Mouse (Mus musculus) urinary bladder, postnatal 10 days (tissue): ENCODE results near the gene Abcc5.
"Not testable (repeated sequence)": the region's sequence is repeated elsewhere in the genome, so short reads cannot be mapped to it uniquely, and the experiment has no call there.

Experiments used
- DNase-seq: peaks from one replicate; pipeline ENCODE4 v3.0.0; 2022; ENCODE audit warnings: low spot score

Abcc5 gene

DNA sequence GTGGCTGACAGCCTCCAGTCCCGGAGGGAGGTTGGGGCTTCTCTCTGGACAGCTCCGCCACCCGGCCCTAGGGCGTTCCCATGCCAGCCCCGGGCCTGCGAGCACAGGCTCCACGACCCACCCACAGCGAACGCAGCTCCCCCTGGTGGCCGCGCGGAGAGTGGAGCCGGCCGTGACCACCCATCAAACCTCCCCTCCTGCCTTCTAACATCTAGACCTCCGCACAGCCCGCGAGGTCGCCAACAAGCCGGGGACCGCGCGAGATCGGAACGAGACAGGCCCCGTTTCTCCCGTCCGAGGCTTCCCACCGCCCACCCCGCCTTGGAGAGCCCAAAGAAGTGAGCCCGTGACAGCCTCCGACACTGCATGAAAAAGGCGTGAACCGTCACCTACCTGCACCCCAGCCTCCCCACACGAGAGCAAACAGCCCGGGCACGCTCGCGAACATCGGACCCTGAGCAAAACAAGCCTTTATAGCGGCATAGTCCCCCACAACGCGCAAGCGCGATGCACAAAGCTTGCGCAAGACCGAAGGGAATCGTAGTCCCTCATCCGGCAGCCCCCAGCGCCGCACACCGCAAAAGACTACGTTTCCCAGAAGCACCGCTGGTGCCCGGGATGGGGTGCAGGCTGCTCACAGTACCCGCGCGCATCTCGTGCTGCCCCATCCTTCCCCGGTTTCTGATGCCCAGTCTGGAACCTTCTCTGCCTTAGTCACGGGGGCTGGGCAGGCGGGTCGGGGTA, at the start of gene Abcc5:
TSS of gene Abcc5 (minus strand) at position 540 of the 744 bp plus-strand sequence.
- DNase-seq: peak; percentile 64

DNA sequence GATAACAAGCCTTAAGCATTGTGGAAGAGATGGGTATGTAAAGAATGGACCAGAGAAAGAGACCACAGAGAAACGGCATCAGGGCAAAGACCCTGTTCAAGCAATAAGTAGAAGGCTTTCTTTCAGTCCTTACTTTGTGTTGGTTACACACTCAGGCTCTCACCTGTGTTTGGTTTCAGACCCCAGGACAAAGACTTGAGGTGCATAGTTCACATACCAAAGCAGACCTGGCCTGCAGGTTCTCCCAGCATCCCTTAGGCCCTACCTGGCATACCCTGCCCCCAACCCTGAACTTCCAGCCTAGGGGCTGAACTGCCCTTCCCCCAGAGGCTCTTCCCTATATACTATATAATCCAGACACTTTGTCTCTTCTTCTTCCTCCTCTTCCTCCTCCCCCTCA, 49.1 kb upstream of the Abcc5 start:
- DNase-seq: no peak

DNA sequence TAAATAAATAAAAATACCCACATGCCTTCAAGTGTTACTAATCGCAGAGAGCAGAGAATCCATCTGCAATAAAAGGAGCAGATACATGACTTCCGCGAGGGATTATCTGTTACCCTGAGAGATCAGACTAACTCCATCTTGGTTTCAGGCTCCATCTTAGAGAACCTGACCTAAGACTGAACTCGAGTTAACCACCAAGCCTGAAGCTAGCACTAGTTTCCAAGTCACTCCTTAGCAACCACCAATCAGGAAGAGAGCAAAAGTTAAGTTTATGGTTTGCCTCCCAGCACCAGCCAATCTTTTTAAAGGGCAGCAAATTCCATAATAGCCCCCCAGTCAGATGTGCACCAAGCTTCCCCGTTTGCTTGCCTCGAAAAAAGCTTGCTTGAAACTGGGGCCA, 48.6 kb upstream of the Abcc5 start:
- DNase-seq: no peak

DNA sequence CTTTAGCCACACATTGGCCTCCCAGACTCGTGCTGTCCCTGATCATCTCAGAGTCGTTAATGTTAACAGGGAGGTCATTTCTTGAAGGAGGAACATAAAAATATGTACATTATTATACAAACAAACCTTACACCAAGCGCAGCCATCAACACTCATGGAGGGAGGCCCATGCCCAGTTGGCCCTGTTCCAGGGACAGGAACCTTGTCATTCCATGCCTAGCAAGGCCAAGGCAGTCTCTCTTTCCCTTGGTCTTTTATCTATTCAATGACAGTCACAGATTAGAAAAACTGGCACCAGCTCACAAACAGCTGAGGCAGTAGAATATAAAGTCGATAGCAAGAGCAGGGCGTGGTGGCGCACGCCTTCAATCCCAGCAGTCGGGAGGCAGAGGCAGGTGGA, 48.0 kb upstream of the Abcc5 start:
- DNase-seq: no peak

DNA sequence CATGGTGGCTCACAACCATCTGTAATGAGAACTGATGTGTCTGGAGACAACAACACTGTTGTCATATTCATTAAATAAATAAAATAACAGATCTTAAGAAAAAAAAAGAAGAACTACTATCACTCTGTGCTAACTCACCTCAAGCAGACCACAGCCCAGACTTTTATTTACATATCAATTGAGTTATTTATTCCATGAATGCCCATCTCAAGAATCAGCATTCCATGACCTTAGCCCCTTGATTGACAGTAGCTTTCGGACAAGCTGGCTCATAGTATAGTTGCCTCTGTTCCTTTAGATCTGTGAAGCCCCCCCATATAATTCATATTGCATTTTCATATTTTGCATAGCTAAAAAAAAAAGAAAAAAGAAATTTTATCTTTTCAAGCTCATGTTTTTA, 47.6 kb upstream of the Abcc5 start:
- no peak for DNase-seq

DNA sequence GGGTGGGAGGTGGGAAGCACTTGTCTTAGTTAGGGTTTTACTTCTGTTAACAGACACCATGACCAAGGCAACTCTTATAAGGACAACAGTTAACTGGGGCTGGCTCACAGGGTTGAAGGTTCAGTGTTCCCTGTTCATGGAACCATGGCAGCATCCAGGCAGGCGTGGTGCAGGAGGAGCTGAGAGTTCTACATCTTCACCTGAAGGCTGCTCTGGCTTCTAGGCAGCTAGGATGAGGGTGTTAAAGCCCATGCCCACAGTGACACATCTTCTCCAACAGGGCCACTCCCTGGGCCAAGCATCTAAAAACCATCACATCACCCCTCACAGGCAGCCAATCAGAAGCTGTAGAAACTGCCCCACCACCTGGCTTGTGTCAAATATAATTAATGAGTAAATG, 45.5 kb upstream of the Abcc5 start:
- no peak for DNase-seq

DNA sequence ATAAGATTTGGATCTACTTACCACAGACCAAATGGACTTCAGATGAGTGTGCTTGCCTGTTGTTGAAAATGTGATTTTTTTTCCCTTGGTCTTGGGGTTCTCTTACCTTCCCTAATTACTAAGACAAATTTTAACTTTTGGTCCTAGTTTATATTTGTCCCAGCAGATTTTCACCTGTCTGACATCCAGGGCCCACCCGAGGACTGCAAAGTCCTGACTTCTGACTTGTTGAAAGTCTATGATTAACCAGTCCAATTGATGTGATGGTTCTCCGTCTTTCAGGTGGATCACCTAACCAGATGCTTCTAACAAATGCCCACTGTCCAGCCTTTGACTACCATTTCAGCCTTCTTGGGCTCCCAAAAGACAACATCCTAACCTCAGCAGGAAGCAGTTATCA, 44.8 kb upstream of the Abcc5 start:
- no peak for DNase-seq

DNA sequence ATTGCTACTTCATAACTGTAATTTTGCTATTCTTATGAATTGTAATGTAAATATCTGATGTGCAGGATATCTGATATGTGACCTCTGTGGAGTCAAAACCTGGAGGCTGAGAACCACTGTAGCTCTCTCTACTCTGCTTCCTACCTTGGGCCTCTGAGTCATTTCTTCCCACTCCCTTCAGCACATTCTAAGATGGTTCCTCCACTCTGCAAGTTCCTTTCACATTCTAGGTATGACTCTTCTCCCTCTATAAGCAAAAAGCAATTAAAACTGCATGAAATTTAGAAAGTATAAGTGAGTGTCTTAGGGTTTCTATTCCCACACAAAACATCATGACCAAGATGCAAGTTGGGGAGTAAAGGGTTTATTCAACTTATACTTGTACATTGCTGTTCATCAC, 38.5 kb upstream of the Abcc5 start:
- DNase-seq: no peak

DNA sequence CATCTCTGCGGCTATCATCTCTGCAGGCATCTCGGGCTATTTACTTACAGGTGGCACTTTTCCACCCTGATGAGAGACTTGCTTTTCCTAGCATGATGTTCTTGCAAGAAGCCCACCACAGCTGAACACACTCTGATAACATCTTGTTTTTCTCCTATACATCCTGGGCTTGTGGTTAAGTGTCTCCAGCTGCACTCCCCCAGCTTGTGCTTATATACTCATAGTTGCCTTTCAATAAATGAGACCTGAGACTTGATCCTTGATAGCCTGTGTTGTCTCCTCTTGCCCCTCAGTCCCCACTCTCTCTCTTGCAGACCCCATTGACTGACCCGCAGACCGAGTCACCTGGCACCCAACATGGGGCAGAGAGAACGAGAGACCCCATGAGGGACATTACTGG, 32.5 kb upstream of the Abcc5 start:
- DNase-seq: not testable (repeated sequence)

DNA sequence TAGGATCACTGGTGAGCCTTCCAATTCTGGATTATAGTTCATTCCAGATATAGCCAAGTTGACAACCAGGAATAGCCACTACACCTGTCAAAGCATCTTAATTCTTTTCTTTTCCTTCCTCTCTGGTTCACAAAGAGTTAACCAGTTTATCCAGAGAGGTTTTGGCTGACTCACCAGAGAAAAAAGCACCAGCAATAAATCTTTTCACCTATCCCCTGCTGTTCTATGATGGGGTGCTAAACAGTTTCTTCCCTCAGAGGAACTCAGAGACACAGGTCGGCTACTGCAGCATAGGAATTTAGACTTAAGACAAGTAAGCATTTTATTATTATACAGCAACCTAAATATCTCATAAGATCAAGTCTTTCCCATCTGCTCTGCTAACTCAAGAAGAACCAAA, 29.9 kb upstream of the Abcc5 start:
- DNase-seq: no peak

DNA sequence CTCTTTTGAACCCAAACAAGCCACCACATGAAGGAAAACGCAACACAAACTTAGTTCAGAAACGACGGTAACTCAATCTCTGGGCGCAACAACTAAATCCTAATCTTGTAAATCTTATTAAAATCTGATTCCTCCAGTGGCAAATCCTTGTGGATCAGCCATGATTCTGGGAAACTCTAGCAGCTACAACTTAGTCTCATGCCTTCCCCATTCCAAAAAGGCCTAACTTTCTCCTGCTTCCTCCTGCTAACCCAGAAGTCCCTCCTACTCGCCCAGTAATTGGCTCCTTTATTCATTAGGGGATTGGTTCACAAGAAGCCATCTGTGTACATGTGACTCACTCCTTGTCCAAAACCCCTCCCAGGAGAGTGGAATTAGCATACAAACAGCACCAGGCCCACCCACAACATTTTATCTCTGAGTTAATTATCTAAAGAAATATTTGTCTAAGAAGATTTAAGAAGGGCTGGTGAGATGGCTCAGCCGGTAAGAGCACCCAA, 28.0 kb upstream of the Abcc5 start:
- no peak for DNase-seq

DNA sequence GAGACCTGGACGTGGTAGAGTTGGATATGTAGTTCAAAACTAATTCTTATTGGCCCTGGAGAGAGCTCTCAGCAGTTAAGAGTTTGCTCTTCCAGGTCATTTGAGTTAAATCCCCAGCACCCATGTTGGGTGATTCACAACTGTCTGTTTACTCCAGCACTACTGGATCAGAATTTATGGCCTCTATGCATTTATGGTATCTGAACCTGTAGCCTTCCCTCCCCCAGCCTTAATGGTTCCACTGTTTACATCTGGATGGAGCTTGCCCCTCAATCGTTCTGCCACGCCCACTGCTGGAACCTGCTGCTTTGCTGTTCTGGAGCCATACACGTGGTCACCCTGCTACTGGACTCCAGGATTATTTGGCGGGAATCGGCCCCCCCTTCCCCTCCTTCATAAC, 25.6 kb upstream of the Abcc5 start:
- no peak for DNase-seq

DNA sequence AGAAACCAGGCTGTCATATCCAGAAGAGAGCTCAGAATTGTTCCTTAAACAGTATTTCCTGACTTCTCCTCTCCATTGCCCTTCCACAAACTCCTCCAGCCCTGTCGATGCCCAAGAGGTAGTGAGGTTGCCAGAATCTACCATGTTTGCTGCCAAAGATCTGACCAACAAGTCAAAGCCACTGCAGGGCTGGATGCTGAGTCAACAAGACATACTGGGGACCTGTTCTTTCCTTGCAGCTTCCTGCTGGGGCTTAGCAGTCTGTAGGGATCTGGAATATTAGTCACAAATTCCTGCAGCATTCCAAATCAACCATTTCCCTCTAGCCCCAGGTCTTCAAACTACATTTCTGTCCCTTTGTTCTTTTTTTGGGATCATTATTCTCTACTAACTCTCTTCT, 19.7 kb upstream of the Abcc5 start:
- no peak for DNase-seq

DNA sequence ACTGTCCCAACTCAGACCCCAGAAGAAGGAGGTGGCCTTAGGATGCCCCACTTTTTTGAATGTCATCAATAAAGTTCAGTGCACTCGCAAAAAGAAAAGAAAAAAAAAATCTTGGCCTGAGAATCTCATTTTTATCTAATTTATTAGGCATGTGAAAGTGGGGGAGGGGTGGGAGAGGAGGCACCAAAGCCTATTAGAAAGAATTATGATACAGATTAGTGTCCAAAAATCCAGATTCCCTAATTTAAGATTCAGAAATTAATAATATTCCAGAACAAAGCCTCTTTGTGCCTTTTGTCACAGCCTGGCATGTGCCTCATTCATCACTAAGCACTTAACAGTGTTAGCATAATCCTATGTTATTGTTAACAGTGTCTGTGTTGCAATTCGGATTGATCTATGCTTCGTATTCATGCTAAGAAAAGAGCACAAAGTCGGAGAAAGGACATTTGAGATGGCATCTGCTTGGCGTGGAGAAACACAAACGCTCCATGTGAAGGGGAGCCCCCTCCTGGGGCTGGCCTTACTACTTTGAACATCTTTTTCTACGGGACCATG, 18.7 kb upstream of the Abcc5 start:
- DNase-seq: no peak

DNA sequence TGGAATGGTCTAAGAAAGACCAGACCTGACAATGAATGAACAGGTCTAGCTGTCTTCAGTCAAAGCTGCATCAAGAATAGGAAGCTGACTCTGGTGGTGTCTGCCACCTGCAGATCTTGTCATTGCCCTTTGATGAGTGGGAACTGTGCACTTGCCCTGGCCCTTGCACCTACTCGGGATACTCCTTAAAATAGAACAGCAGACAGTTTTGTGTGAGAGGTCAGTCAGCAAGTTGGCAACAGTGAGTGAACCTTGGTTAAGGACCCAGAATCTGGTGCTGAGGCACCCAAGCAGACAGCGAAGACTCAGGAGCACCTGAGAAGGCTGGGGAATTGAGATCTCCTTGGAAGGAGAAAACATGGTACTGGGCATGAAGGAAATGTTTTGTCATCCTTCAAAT, 16.7 kb upstream of the Abcc5 start:
- DNase-seq: no peak

DNA sequence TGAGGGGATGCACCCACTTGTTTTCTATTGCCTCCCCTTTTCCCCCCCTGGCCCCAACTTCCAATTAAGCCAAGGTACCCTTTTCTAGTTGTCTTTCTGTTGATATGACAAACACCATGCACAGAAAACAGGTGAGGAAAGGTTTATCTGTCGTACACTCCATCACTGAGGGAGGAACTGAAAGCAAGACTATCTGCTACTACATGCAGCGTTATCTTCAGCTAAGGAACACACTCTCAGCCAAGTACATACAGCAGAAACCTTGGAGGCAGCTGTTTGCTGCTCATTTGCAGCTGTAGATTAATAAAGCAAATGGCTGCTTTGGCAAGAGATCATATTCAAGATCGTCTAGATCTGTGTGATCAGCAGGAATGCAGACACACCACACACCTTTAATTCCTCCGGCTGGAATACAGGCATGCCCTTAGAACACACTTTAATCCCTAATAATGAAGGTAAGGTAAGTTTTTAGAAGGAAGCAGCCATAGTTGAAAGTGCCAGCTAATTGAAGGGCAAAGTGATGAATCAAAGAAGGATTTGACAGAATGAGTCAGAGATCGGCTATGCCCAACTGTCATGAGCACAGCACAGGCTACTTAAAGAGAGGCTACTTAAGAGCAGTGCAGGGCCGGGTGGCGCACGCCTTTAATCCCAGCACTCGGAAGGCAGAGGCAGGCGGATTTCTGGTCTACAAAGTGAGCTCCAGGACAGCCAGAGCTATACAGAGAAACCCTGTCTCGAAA, 12.7 kb upstream of the Abcc5 start:
- no peak for DNase-seq

DNA sequence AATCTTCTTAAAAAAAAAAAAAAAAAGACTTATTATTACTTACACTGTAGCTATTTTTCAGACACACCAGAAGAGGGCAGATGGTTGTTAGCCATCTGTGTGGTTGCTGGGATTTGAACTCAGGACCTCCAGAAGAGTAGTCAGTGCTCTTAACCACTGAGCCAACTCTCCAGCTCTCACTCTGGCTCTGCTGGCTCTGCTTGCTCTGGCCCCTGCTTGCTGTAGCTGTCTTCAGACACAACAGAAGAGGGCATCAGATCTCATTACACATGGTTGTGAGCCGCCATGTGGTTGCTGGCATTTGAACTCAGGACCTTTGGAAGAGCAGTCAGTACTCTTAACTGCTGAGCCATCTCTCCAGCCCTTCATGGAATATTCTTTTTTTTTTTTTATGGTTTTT, 11.9 kb upstream of the Abcc5 start:
- not testable (repeated sequence) for DNase-seq

DNA sequence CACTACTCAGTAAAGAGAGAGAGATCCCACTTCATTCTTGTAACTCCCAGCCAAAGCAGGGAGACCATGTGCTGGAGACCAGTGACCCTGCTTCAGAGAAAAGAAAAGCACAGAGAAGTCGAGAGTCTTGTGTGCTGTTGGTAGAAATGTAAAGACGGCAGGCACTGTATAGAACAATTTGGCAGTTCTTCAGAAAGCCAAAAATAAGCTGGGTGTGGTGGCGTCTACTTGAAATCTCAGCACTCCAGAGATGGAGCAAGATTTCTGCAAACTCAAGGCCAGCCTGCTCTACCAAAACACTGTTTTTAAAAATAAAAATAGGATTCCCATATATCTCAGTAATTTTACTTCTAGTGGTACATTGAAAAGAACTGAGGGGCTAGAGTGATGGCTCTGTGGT, 10.1 kb upstream of the Abcc5 start:
- no peak for DNase-seq

DNA sequence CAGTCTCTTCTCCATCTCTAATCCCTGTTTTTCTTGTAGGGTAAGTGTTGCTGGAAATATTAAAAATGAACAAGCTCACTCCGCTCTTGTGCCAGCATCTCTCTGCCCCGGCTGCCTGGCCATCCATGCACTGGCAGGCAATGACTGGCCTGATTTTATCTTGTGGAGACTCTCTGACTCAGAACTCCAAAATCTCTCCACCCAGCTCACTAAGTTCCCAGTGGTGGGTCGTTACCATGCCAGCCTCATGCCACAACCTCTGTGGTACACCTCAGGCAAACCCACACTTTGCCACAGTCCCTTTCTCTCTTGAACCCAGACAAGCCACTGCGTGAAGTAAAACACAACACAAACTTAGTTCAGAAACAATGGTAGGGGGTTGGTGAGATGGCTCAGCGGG, 3.1 kb upstream of the Abcc5 start:
- DNase-seq: no peak

DNA sequence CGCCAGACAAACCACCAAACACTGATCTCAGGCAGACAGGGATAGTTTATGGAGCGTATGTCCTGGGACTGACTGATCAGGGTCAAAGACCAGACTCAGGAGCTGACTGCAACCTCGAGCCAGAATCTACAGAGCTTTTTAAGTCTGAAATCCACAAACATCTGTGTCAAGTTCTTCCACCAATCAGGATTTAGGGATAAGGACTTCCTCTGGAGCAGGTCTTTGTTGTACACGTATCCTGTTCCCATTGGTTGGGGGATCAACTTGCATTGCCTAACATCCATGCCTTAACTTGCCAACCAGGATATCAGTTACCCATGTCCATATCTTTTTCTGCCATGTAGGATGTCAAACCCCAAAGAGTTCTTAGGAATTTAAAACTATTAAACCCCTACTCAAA, 1.4 kb upstream of the Abcc5 start:
- no peak for DNase-seq

DNA sequence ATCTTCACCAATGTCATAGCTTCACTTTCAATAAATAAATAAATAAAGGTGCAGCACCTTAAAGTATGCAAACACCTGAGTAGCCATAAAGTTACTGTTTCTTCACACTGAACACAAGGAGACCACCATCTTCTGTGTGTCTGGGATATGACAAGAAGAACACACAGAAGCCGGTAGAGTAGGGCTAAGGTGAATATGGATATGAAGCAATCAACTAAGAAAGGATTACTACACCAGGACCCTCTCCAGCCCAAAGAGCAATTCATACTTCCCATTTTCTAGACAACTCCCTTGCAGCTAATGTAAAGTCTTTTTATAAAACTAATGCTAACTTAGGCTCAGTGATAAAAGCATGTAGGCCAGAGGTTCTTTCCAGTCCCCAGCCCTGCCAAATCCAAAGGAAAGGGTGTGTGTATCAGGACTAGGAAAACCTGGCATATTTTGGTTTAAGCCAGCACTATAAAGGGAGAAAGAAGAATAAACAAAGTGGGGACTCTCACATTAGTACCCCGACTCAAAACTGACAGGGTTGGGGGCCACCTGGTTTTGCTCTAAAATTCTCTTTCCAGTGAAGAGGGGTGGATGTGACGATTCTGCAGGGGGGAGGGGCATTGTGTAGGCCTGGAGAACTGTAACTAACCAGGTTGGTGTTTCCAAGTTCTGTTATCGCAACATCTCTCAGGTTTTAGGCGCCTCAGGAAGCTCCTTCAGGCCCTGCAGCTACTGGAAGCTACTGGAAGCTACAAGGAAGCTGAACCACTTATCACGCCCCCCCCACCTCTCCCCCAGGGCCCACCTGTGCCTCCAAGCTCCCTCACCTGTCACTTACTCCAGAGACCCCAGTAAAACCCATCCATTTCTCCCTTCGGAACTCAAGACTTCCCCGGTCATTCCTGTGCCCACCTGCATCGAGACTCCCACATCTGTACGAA, 1.2 kb downstream of the Abcc5 start:
- no peak for DNase-seq

DNA sequence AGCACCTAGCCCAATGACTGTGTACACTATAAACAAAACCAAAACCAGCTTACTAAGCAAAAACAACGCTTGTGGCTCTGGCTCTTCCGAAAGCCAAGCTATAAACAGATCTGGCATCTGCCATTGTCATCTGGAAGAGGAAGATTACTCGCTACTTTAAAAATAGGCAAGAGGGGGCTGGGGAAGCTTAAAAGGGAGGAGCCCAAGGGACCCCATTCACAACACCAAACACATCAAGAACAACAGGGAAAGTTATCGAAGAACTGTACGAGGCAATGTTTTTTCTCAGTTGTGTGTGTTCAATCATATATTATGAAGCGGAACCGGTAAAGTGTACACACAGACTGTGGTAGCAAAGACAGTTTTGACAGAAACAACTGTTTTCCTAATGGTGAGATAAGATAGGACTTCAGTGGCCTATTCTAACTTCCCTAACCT, 1.9 kb downstream of the Abcc5 start:
- no peak for DNase-seq
